Mouse (Mus musculus) thymus, adult 18-20 months (tissue): ENCODE data around the gene Syt6.

ENCODE experiments used
- DNase-seq, 2 experiments: peaks; one replicate each; pipeline ENCODE4 v3.0.0; 2022; ENCODE audit warnings: mixed read lengths in 2 of 2

Gene Syt6

DNA sequence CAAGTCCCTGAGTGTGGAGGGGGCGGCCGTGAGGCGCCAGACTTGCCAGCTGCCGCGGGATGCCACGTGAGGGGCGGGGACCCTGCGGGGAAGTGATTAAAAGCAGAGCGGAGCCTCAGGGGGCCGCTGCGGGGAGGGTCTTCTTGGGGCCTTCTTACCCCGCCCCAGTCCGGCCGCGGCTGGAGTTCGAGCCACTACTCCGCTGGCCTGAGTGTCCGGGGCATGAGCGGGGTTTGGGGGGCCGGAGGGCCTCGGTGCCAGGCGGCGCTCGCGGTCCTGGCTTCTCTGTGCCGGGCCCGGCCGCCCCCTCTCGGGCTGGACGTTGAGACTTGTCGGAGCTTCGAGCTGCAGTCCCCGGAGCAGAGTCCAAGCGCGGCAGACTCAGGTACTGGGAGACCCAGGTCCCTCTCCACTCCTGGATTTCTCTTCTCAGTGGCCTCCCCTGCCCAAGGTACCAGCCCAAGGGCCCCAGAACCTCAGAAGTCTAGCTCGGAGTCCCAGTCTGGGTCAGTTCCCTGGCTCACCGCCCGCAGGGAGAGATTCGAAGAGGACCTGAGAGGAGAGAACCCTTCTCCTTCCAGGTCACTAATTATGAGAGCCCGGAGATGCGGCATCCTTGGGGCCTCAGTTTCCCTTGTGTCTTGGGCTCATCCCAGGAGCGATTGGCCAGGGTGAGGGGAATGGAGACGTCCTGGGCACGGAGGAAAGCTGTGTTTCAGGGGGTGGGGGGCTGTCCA lies at the start of gene Syt6:
Gene Syt6 (plus strand): TSS at position 76 of the 737 bp plus-strand sequence.
- DNase-seq = no peak

DNA sequence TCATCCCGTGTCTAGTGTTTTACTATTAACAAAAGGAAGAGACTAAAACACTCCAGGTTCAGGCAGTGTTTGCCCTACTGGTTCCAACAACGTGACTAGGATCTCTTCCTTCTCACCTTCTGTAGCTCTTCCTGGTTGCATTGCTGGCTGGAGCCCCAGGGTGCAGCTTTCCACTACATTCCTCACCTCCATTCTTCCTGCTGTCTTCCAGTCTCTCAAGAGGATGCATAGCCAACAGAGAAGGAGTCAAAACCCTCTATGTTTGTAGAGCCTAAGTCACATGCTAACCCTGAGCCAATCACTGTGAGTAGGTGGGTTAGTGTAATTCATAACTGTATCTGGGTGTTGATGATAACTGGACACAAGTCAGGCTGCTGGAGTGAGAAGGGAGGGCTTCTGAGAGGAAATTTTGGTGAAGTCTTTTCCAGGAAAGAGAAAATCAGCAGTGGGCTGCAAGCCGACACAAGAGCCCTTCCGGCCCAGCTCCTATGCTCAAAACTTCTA lies 48.8 kb upstream of the Syt6 start:
- DNase-seq = no peak

DNA sequence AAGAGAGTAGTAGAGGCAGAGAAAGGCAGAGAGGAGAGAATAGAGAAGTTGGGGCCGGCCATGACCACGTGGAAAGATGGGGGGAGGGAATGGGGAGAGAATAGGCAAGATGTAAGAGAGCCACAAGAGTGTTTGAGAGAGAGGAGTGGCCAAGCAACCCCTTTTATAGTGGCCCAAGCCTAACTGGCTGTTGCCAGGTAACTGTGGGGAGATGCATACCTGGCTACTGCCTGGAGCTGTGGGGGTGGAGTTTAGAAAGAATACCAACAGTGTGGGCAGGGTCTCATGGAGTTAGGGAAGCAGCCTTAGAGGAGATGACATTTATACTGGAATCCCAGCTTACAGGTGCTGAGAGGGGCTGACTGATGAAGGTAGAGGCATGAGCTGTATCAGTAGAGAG lies 48.2 kb upstream of the Syt6 start:
- DNase-seq = no peak

DNA sequence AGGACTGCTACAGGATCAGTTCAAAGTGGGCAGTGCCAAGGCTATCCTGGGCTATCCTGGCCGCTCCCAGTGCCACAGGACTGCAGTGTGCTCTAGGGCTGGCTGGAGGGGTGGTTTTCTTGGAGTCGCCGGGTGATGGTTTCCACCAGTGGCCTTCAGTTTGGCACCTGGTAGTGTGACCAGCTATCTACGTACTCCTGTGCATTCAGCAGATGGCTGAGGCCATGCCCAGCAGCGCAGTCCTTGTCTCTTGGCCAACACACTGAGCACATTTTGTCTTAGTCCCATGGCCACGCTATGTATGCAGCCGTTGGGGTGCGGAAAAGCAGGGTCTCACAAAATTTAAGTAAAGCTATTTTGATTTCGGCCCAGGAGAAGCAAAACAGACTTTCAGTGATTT lies 41.0 kb upstream of the Syt6 start:
- DNase-seq = no peak

DNA sequence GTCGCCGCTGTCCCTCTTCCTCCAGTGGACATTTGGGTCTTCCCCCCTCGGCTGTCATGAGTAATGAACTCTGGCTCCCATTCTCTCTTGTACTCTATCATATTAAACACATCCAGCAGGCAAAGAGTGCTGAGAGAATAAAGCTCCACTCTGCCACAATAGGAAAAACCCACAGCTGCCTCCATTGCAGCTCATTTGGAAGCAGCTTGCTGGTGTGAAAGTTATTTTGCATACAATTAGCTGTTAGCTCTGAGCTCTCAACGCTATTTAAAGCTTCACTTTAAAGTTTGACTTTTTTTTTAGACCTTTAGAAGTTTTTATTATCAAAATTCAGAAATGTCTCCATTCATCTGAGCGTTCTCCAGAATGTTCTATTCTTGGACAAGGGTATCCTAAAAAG lies 39.8 kb upstream of the Syt6 start:
- DNase-seq = no peak

DNA sequence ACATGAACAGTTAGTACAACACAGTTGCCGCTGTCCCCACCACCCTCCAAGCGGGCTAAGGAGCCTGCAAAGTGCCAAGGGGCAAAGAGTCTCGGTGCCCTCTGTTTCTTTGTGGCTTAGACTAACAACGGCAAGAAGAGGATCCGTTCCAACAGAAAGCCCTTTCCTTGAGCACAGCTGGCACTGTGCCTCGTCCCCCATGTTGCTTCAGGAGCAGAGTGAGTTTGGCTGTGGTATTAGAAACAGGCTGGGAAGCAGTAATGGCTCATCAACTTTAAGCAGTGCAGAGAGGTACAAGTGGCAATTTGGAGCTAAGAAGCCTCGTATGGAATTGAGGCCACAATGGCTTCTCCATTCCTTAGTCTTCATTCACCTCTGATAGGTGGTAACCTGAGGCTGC lies 35.9 kb upstream of the Syt6 start:
- no peak for DNase-seq

DNA sequence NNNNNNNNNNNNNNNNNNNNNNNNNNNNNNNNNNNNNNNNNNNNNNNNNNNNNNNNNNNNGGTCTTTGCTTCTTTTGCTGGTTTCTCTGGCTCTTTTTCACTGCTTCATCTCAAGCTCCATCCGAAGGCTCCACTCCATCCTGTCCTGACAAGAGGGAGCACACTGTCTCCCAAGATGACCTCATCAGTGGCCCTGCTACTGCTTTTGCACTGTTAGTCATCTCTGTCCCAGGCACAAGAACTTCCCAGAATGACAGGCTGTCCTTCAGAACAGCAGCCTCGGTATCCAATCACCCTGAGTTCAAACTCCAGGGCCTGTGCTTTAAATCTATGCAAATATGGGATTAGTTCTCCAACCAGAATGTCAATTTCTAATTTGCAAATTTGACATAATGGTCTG lies 28.9 kb upstream of the Syt6 start:
- DNase-seq = no peak

DNA sequence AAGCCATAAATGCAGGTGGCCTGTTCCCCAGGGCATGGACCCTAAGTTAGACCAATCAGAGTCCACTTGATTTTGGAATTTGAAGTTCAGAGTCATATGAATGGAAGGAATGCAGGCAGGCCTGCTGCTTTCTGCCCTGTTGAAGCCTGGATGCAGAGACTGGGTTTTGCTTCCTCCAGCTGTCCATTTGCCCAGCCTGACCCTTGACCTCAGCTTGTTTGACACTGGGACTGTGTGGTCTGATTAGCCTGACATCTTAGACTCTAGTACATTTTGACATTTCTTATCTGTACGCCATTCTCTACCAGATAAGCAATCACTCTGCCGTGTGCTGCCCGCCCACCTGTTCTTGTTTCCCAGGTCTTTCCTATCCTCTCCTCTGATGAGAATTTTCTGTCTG lies 28.4 kb upstream of the Syt6 start:
- DNase-seq = no peak

DNA sequence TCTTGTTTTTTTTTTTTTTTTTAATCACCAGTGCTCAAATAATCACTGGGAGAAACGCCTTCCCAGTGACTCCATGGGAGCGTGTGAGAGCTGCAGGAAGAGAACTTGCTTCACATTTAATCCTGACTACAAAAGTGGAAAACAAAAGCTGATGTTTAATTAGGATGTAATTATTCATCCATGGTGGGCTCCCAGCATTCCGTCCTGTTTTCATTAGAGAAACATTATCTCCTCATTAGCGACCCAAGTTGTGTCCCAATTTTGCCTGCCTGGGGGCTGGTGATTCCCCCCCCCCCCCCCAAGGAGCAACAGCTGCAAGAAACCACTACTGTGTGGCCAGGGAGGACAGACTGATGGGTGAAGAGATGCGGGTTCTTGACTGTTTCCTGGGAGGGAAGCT lies 24.8 kb upstream of the Syt6 start:
- DNase-seq = no peak

DNA sequence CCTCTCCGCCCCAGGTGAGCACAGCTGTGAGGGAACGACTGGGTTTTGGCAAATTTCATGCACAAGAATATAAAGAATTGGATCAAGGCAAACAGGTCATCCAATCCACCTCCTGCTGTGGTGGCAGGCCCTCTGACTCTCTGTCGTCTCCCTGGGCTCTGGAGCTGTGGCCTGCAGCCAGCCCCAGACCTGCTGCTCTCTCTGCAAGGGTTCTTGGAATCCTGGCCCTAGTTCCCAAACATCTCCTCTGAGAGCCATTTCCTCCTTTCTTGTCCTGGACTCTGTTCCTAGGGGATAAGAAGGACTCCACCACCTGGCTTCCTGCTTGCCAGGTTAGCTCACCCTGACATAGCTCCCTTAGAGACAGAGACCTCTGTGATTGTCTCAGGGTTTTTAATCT lies 7.8 kb upstream of the Syt6 start:
- DNase-seq = no peak

DNA sequence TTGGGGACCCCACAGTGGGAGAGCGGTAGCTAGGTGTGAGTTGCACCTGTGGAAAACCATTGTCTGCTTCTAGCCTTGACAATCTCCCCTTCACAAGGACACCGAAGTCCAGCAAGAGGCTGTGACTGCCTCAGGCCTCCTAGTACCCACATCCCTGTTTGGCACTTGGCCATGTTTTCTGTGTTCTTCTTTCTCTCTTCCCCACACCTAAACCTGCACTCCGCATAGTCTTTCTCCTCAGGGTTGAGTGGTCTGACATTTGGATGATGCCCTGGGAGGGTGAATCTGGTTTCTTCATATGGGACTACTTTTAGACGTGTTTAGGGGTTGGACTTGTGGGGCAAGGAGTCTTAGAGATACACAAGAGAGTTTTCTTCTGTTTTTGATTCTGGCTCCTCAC lies 2.5 kb upstream of the Syt6 start:
- DNase-seq = no peak

DNA sequence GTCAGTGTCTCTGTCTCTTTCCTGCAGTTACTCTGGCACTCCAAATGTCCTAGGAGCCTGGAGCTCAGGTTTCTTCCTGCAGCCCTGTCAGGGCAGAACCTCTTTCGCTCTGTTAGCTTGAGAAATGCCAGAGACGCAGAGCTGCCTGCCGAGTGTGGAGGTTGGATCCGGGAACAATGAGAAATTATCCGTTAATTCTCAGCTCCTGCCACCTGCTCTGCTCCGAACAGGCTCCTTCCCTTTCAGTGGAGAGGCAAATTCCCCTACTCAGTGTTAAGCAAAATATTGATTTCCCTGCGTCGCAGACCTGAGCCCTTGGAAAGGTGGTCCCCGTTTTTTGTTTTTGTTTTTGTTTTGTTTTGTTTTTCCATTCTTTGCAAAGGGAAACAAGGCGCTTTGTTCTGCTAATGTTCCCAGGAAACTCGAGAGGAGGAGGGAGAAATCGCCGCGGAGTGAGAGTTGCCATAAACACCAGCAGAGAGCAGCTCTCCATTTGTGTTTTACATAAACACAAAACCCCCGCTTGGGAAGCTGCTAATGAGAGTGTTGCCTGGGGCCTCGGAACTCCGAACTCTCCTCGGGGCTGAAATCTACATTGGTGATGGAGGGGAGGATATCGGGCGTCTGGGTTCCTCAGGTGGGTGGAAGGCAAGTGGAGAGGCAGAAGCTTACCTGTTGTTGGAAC lies 1.8 kb upstream of the Syt6 start:
- no peak for DNase-seq

DNA sequence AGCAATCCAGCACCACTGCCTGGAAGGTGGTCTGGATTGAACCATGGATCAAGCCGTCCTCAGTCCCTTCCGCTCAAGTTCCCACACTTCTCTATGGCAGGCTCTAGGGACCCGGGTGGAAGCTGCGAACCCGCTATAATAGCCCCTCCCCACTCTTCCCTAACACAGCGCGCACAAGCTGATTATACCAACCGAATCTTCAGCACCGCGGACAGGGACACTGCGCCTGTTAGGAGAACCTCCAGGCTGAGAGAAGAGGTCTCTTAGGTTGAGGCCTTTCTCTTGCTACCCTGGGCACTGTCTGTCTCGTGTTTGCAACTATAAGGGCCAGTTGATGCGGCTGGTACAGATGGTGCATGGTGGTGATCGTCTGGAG lies 1.3 kb upstream of the Syt6 start:
- DNase-seq = peak; percentile 18 to 36

DNA sequence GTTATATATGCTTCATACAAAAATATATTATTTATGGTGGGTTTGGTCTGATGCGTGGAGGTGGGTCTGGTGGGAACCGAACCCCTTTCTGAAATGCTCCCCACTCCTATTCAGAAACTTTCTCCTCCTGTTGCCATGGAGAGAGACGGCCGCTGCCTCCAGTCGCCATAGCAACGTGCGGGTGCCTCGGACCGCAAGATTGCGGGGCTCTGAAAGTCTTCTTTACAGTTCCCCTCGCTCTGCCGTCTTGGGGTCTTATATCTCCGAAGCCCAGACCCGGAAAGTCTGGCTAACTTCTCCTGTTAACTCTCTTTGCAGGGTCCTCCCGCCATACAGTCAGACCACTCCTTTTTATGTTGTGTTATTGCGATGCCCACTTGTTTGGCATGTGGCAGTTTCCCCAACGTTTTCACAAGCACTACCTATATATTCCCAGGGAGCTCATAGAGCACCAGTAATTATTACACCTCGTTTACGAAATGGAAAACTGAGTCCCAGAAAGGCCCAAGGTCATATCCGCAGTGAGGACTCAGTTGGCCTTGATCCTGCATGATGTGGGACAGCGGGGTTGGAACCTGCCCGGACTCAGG lies 370 bp upstream of the Syt6 start:
- no peak for DNase-seq

DNA sequence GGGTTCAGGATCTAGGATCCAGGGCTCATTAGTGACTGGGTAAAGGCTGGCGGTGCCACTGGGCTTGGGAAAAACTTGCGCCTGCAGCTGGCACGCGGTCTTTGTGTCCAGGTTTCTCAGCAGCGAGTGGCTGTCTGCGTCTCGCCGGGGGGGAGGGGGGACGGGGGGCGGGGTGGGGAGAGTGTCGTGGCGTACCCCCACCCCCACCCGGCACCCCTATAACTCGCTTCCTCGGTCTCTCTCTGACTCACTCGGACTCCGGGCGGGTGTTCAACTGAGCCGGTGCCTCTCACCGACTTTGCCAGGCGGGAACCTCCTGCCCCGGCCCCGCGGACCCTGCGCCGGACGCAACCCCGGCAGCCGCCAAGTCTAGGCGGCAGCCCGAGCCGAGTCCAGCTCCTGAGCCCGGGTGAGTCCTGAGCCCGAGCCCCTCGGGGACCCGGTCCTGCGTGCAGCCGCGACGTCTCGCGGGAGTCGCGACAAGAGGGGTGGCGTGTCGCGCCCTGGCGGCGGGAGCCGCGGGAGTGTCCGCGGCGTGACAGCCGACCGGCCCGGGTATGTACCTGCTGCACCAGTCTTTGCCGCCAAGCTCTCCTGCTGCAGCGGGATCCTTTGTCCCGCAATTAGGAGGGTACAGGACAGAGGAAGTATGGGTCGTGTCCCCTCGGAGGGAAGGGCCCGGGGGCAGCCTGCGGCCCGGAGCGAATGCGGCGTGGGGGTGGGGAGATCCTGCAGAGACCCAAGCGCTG lies 1.0 kb downstream of the Syt6 start:
- DNase-seq = no peak

DNA sequence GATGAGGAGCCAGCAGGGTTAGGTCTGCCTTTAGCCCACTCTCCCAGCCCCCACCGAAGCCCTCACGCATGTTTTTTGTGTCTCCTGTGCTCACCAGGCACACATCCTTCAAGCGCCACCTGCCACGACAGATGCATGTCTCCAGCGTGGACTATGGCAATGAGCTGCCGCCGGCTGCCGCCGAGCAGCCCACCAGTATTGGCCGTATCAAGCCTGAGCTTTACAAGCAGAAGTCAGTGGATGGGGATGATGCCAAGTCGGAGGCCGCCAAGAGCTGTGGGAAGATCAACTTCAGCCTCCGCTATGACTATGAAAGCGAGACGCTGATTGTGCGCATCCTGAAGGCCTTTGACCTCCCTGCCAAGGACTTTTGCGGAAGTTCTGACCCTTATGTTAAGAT lies 12.1 kb downstream of the Syt6 start:
- DNase-seq = no peak

DNA sequence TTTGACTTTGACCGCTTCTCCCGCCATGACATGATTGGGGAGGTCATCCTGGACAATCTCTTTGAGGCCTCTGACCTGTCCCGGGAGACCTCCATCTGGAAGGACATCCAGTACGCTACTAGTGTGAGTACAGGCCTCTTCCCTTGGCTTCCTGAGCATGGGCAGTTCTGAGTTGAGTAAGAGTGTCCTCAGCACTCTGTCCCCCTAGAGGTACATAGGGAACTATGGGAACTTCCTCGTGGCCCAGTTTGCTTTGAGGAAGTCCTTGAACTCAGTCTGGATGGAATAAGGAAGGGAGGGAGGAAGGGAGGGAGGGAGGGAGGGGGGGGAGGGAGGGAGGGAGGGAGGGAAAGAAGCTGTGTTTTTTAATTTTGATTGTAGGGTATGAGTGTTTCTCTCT lies 12.6 kb downstream of the Syt6 start:
- DNase-seq = no peak

DNA sequence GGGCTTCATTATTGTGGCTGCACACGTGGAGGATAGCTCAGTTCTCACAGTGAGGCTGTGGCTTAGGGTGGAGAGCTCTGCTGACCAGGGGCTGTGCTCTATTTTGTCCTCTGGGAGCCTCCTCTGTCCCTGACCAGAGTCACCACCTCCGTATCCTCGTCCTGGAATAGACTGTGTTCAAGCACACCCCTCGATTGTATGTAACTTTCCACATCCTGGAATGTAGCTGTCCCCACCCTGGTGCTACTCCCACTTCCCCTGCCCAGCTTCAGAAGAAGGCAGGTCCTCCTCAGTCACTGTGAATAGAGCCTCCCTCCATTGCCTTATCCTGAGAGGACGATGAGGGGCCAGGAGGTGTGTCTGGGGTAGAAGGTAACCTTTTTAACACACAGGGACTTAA lies 14.6 kb downstream of the Syt6 start:
- no peak for DNase-seq

DNA sequence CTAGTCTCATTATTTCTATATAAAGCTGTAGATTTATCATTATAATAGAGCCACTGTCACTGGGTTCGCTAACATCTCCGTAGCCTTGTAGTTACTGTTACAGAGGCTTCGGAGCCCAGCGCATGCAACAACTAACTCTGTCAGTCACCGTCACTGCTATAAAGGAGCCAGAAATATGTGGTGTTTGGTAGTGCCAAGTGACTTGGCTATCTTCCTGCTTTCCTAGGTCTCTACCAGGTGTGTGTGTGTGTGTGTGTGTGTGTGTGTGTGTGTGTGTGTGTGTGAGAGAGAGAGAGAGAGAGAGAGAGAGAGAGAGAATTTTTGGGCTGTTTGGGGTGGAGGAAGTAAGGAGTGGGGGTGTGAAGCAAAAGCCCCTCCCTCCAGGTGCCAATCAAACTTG lies 17.6 kb downstream of the Syt6 start:
- DNase-seq = no peak

DNA sequence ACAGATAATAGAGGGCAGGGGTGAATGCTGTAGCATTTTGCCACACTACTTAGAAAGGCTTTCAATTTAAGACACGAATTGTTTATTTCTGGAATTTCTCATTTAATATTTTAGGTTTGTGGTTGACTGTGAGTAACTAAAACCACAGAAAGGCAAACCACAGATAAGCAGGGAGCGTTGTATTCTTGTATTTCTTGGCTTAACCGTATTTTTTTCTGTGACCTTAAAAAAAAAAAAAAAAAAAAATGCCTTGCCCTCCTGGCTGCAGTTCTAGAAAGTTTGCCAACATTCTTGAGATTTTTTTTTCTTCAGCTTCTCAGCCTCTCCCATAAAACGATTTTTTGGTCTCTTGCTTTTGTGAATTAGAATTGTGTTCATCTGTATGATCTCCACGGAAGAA lies 18.6 kb downstream of the Syt6 start:
- DNase-seq = no peak

DNA sequence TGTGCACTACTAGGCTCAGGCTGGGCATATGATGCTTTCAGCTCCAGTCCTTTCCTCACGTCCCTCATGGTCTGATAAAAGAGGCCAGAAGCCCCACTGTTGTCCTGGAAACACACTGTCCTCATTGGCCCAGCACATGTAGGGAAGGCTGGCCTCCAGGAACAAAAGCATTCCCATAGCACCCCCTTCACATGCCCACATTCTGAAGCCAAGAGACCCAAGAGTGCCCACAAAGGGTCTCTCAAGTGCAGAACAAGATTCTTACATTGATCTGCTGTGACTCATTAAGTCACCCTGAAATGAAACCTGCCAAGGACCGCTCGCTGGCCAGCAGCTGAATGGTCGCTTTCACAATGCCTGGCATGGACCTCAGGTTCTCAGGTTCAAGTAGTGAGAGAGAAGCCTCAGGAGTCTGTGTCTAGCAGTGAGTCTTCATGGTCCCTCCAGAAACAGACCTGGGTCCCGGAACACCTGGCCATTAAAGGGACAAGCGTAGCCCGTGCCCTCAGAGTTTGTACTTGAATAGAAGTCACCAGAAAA lies 20.3 kb downstream of the Syt6 start:
- no peak for DNase-seq

DNA sequence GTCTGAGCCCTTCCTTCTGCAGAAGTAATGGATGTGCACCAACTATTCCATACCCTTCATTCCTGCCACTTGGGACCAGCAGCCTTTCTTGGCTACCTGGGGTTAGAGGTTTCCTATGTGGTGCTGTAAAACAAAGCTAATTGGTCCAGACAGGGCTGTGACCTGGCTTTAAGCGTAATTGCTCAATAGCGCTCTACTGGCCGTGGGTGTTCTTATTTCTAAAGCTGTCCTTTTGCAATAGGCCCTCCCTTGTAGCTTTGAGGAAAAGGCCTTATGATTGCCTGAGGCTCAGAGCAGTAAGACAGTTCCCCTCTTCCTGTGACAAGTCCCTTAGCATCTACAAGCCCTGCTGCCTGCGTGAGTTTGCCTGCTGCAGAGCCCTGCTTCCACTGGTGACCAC lies 22.6 kb downstream of the Syt6 start:
- DNase-seq = no peak

DNA sequence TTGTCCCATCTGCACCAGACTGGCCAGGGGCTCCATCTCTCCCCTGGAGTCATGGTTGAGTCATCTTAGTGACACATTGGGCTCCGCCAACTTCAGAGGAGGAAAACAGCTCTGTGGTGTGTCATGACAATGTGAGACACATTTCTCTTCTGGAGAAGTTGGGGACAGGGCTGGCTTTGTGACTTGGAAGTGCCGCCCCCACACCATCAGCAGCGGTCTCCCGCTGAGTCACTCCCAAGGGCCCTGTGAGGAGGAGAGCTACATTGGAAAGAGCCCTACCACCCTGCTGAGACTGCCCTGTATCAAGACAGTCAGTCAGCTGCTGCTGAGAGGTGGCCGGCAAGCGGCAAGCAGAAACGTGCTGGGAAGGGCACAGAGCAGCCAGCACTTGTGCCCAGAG lies 26.0 kb downstream of the Syt6 start:
- no peak for DNase-seq
